Mouse (Mus musculus) cerebellum, adult 9-11 months (tissue): ENCODE data around the gene RPS10-NUDT3.

ENCODE experiments used
- DNase-seq: peaks from one replicate; pipeline ENCODE4 v3.0.0; 2022

The RPS10-NUDT3 gene

DNA sequence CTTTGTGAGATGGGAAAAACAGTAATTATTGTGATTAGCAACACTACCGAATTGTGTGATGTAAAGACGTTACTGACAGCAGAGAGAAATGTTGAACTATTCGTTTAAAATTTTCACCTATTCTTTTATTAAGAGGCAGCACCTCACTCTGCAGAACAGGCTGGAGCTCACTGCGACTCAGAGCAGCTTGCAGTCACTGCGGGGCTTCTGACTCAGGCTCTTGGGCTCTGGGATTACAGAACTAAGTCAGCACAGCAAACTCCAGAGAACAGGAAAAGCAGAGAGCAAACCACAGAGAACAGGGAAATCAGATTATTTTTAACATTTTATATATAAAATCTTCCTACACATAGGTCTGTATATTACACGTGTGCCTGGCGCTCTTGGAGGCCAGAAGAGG, 25.4 kb downstream of the RPS10-NUDT3 start:
- no peak for DNase-seq

DNA sequence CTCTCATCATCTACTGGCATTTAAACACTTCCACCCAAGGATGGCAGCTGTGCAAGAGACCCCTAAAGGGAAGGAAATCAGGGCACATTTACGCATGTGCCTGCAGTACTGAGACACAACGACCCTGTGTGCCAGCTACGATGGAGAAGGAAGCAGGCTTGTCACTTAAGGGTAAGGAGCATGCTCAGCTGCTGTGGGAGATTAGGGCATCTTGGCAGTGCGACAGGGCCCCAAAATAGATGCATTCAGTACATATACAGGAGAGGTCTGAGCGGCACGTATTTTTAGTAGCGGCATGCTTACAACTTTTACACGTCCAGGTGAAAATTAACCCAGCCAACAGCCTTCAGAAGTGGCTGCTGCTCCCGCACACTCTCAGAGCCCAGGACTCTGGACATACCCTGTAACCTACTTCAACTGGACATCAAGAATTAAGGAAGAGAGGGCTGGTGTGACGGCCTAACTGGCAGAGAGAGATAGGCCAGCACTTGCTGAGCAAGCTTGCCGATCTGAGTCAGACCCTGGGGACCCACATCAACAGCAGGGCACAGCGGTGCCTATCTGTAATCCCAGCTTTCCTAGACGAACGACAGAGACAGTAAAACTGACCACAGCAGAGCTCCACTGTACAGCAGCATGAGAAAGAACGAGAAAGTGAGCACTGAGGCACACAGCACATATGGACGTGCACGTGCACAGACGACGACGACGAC, 31.3 kb downstream of the RPS10-NUDT3 start:
- peak; percentile 70 for DNase-seq

DNA sequence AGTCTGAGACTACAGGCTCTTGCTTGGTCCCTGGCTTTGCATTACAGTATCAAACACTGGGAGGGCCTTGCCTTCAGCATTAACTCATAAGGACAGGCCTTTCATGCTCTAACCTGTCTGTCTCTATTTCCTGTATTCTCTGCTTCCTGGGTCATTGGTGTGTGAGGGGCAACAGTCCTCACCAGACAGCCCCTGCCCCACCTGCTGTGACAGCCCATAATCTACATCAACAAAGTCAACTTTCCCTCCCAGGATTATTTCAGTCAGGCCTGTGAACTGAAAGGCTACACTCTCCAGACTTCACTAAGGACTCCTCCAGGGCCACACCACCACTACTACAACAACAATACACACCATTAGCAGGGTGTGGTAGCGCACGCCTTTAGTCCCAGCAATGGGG, 32.0 kb downstream of the RPS10-NUDT3 start:
- DNase-seq = no peak

GRCm38 (mm10) chr17:27600869-27601268, 34.2 kb downstream of the RPS10-NUDT3 start:
- peak; percentile 89 for DNase-seq

DNA sequence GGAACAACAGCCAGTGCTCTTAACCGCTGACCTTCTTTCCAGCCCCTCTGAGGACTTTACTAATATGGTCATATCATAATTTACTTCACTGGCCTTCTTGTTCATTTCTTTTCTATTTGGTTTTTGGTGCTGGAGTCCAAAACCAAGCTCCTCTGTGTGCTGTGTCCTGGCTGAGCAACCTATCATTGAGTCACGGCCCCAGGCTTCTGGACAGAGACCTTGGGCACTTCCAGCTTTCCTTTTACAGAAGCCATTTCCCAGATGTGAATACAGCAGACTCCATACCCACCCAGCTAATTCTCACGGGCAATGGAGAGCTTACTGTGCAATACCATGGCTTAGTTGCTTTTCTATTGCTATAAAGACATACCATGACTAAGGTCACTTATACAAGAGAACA, 34.7 kb downstream of the RPS10-NUDT3 start:
- DNase-seq = no peak

- DNase-seq = no peak
These were observed 38.4 kb downstream of the RPS10-NUDT3 start for GRCm38 (mm10) chr17:27596376-27597190.

DNA sequence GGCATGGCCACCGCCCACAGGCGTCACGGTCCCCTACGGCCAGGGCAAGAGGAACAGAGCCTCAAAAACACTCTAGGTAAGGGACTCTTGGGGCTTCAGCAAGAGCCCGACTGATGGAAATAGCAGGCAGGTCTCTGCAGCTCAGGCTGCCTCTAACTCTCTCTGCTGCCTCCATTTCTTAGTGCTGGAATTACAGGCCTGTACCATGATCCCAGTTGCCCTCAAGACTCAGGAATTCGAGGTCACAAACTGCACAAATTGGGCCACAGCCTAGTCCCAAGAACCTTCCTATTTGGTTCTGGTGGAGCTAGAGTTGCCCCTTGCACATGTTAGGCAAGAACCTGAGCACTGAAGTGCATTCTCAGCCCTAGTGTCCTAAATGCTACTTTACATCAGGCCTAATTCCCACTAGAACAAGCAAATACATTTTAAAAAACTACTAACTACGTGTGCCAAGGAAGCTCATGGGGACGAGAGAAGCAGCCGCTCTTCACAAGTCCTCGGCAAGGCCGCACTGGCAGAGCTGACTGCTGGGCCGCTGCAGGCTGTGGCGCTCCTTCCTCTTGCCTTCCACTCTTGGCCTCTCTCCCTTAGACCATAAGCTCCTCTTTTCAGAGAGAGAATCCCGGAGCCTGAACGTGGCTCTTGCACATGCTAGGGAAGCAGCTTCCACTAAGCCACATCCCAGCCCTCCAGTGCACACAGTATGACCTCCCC, 39.2 kb downstream of the RPS10-NUDT3 start:
- DNase-seq = no peak

DNA sequence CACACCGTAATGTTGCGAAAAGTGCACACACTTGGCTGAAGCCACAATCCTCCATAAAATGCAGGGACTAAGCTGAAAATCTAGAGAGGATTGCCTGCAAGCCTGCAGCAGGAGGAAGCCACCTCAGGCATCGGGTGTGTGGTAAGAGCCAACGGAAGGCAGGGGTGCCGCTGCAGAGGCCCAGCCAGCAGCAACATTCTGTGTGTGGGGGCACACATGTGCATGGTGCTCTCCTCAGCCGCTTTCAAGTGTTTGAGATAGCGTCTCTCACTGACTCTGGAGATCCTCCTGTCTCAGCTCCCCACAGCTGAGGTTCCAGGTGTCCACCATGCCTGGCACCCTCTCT, 42.5 kb downstream of the RPS10-NUDT3 start:
- DNase-seq = no peak

DNA sequence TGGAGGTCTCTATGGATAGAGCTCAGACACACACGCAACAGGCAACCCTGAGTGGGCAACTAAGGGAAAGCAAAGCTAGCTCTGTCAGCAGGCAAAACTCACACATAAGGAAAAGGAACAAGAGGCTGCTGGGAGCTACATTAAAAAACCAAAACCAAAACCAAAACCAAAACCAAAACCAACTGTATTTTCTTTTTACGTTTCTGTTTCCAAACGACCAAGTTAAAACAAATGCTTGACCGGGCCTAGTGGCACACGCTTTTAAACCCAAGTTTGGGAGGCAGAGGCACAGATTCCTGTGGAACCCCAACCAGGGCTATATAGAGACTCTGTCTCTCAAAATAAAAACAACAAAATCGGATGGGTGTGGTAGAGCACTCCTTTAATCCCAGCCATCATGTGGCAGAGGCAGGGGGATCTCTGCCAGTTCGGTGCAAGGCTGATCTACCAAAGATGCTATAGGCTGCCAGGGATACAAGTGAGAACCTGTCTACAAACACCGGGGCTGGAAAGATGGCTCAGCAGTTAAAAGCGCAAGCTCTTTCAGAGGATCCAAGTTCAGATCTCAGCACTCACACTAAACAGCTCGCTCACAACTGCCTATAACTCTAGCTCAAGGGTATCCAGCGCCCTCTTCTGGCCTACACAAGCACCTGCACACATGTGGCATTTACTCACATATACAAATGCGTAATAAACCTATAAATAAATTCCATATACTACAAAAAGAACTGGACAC, 43.0 kb downstream of the RPS10-NUDT3 start:
- DNase-seq = no peak

DNA sequence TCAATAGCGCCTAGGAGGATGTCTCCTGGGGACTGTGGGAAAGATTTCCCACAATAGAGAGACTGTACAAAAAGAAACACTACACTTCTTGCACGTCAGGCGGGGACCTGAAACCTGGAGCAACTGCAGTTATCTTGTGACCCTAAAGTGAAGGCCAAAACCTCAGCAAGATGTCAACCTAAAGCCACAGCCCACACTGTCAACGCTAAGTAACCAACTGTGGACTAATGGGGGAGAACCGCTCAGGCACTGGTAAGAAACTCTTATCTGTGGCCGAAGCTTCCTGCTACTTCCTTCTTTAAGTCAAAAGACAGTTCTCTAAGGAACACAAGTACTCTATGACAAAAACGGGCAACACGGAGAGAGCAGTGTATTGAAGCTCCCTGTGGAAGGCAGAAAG, 46.8 kb downstream of the RPS10-NUDT3 start:
- no peak for DNase-seq

DNA sequence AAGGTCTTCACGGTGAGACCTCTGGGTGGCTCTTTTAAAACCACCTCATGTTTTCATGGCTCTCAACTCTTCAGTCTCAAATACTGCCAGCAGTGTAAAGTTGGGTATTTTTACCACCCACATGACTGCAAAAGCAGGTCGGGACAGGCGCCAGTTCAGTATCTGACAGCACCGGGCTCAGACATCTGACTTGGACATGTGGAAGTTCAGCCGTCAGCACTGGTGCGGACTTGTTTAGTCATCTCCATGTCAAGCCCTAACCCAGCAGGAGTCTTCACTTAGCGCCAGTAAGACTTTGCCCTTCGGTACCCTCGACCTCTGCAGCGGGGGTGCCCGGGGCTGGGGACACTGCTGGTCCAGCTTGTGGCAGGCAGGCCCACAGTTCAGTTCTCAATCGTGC, 47.8 kb downstream of the RPS10-NUDT3 start:
- DNase-seq = no peak

- DNase-seq = no peak
These were observed 48.4 kb downstream of the RPS10-NUDT3 start for GRCm38 (mm10) chr17:27586661-27587060.

DNA sequence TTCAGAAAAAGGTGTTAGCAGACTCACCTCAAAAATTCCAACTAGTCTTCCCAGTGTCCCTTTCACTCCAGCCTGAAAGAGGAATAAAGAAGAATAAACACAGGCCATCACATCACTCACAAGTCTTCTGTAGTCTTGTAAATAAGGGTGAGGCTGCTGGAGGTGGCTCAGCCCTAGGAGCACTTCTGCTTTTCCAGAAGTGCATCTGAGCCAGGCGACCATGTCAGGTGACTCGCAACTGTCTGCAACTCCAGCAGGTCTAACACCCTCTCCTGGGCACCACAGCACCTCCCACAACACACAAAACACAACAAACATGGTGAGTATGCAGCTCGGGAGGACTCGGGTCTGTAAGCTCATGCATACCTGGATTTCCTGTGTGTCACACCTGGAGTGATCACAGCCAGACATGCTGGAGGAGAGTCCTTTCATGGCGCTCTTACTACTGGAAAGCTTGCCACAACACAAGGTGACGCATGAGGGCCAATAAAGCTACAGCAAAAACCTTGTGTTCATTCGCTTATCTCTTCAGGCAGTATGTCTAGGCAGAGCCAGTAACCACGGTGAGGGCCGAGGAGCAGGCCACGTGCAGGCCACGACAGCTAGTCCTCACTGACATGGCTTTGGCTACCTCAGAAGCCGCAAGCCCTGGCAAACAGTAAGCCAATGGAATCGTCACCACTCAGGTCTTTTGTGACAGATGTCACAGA, 51.7 kb downstream of the RPS10-NUDT3 start:
- no peak for DNase-seq

GRCm38 (mm10) chr17:27580392-27581068, 54.5 kb downstream of the RPS10-NUDT3 start:
- peak; percentile 63 for DNase-seq

GRCm38 (mm10) chr17:27579816-27580215, 55.2 kb downstream of the RPS10-NUDT3 start:
- peak; percentile 86 for DNase-seq

DNA sequence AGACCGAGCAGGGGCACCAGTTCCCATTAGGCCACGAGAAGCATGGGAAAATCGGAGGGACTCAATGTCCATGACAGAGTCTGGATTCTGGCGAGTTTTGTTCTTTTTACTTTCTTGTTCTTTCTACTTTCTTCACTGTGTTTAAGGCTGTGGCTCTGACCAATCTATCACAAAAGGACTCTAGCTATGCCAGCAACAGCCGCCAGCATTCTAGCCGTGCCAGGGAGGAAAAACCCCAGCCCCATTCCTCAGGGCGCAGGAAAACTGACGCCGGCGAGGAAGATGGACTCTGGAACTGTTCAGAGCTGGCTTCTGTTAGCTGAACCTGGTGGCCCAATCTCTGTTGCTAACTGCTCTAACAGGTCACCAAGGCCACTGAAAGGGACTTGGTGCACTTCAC, 56.5 kb downstream of the RPS10-NUDT3 start:
- peak; percentile 50 for DNase-seq

GRCm38 (mm10) chr17:27577468-27577867, 57.6 kb downstream of the RPS10-NUDT3 start:
- peak; percentile 48 for DNase-seq

- no peak for DNase-seq
These were observed 59.0 kb downstream of the RPS10-NUDT3 start for GRCm38 (mm10) chr17:27576056-27576455.

DNA sequence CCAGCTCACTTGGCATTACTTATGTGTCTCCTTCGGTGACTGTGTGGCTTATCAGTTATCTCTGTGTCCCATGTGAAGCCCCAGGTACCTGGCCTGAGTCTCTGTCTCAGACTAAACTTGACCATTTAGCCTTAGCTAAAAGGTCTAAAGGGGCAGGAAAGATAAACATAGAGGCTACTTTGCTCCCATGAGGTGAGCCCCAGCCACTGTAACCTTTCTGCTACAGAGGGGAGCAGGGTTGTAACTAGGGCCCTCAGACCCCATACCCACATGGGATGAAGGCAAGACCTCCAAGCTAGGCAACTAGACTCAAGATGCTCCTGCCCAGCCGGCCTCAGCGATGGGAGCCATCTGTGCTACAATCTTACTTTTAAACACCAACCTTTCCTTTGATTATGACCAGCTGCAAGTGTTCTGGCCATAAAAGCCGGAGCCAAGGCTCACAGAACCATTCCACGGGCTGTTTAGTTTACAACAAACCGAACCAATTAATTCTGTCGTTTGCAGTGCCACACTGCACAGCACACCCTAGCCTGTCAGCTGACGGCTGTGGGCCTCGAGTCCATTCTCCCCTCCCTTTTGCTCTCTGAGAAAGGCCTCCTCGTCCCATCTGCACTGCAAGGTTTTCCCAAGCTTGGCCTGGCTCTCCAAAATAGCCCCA, 59.8 kb downstream of the RPS10-NUDT3 start:
- DNase-seq = no peak

DNA sequence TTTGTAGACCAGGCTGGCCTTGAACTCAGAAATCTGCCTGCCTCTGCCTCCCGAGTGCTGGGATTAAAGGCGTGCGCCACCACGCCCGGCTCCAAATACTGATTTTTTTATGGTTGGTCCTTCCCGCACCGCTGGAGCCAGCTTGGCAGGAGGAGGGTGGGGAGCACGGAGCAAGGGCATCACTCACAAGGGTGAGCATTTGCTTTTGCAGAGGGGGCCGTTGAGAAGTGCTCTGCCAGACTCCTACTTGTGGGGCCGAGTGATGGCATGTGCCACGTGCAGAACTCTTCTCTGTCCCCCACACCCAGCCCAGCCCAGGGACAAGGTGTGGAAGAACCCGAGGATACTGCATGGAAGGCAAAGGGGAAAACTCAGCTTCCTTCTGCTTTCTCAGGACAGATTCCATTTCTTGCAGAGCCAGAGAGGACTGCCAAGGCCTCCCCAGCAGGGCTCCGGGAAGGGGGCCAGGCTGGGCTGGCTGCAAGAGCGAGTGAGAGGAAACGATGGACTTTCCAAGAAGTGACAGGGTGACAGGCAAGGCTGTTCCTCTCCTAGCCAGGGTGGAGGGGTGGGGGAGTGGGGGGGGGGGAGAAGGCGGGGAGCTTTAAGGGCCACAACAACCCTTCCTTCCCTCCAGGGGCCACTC, 60.4 kb downstream of the RPS10-NUDT3 start:
- DNase-seq = peak; percentile 95
